In genomic region chr10:127339683-127340576, GRCm38 (mm10) we compare ENCODE assay signal across 8 mouse cellular contexts. TPM values are rescaled to one million over a fixed set of nuclear protein-coding genes. Genes with fewer than 3 reads are reported as not detected.
DNase-seq lines count a peak whose midpoint lies in the region; ATAC-seq lines count a peak whose summit lies in the region.

No protein-coding gene starts in this region.

- peak overlapping the region; percentile 73 for H3K4me2 ChIP-seq in kidney, embryonic 14.5 days (replicated peaks; ENCODE audit: low read depth, low read length)
- H3K4me2 ChIP-seq in heart, embryonic 11.5 days = peak overlapping the region; percentile 93
- peak overlapping the region; percentile 49 for H3K4me2 ChIP-seq in midbrain, embryonic 15.5 days

- peak overlapping the region; percentile 57 for H3K9ac ChIP-seq in kidney, embryonic 14.5 days (ENCODE audit: low read depth, low read length)
- H3K9ac ChIP-seq in heart, embryonic 11.5 days (ENCODE audit: low read depth, low read length) = peak overlapping the region; percentile 43; the same call in 1 of the 2 replicates
- H3K9ac ChIP-seq in midbrain, embryonic 15.5 days = peak overlapping the region; percentile 3; the same call in 1 of the 2 replicates

- peak overlapping the region; percentile 87 for H3K27ac ChIP-seq in kidney, embryonic 14.5 days (ENCODE audit: low read depth, low read length)
- H3K27ac ChIP-seq in brown adipose tissue, adult 24 weeks (replicated peaks; ENCODE audit: low read depth, low read length) = no peak overlapping the region
- peak overlapping the region; percentile 41; the same call in 1 of the 2 replicates for H3K27ac ChIP-seq in heart, embryonic 11.5 days (ENCODE audit: low read depth, low read length)
- no peak overlapping the region for H3K27ac ChIP-seq in midbrain, embryonic 15.5 days

- DNase-seq in kidney, adult 9 months = no peak
- DNase-seq in kidney, postnatal 4 days = peak; percentile 85 to 90
- DNase-seq in thymus, postnatal 25 days = no peak

- peaks cover 17% of the 10 kb centered on the region for H3K36me3 ChIP-seq in kidney, embryonic 14.5 days (ENCODE audit: control insufficient read depth, insufficient read depth, low read length)
- H3K36me3 ChIP-seq in heart, embryonic 11.5 days (ENCODE audit: control insufficient read depth, insufficient read depth, low read length) = no peaks in the 10 kb centered on the region
- H3K36me3 ChIP-seq in midbrain, embryonic 15.5 days (replicated peaks) = no peaks in the 10 kb centered on the region

- H3K4me3 ChIP-seq in kidney, embryonic 14.5 days (ENCODE audit: low read length) = peak overlapping the region; percentile 53
- H3K4me3 ChIP-seq in brown adipose tissue, adult 24 weeks (ENCODE audit: insufficient read depth, low read depth, low read length) = peak overlapping the region; percentile 52
- peak overlapping the region; percentile 49 for H3K4me3 ChIP-seq in heart, embryonic 11.5 days (ENCODE audit: low read depth, low read length)
- peak overlapping the region; percentile 24 for H3K4me3 ChIP-seq in midbrain, embryonic 15.5 days

- no peaks in the 10 kb centered on the region for H3K9me3 ChIP-seq in kidney, embryonic 14.5 days (ENCODE audit: control insufficient read depth, low read length)
- no peaks in the 10 kb centered on the region for H3K9me3 ChIP-seq in heart, embryonic 11.5 days (replicated peaks; ENCODE audit: control insufficient read depth, low read length)
- H3K9me3 ChIP-seq in midbrain, embryonic 15.5 days = no peaks in the 10 kb centered on the region

- WGBS in kidney, embryonic 14.5 days = under 1% methylated on average over 40 of the region's 42 CpGs
- under 1% methylated on average over 42 of the region's 42 CpGs for WGBS in heart, embryonic 11.5 days (ENCODE audit: insufficient replicate concordance)
- under 1% methylated on average over 39 of the region's 42 CpGs for WGBS in midbrain, embryonic 15.5 days

- peak; percentile 68 for ATAC-seq in kidney, embryonic 14.5 days (ENCODE audit: low FRiP score, low TSS enrichment)
- ATAC-seq in heart, embryonic 11.5 days (replicated peaks; ENCODE audit: insufficient number of reproducible peaks, low FRiP score, low TSS enrichment) = no peak
- peak; percentile 41 for ATAC-seq in midbrain, embryonic 15.5 days (replicated peaks)
- ATAC-seq in inflammation-experienced regulatory T-cells, adult 6 months = no peak

- H3K4me1 ChIP-seq in kidney, embryonic 14.5 days (ENCODE audit: control insufficient read depth, insufficient read depth, low read length) = peaks cover 9% of the 10 kb centered on the region
- no peaks in the 10 kb centered on the region for H3K4me1 ChIP-seq in brown adipose tissue, adult 24 weeks (ENCODE audit: control insufficient read depth, insufficient read depth, insufficient read length, low read length)
- H3K4me1 ChIP-seq in heart, embryonic 11.5 days (ENCODE audit: control insufficient read depth, insufficient read depth, low read length) = peaks cover 21% of the 10 kb centered on the region
- H3K4me1 ChIP-seq in midbrain, embryonic 15.5 days = peaks cover 37% of the 10 kb centered on the region

- peaks cover 3% of the 10 kb centered on the region; the same call in 1 of the 2 replicates for H3K27me3 ChIP-seq in kidney, embryonic 14.5 days (ENCODE audit: control insufficient read depth, insufficient read depth, low read length)
- peaks cover 22% of the 10 kb centered on the region for H3K27me3 ChIP-seq in heart, embryonic 11.5 days (ENCODE audit: control insufficient read depth, insufficient read depth, low read length)
- H3K27me3 ChIP-seq in midbrain, embryonic 15.5 days (replicated peaks) = peaks cover 32% of the 10 kb centered on the region

RNA-seq across cellular contexts. Expression of gene Gli1, which starts 1.8 kb away (rescaled TPM):
- 8.2 and 9.2 TPM in 2 replicates for polyA plus RNA-seq in kidney, embryonic 14.5 days (2014; fragmentation: Nextera tagmentation; extraction: Ambion mirVana)
- polyA plus RNA-seq in brown adipose tissue, adult 24 weeks (2012; ENCODE audit: insufficient read depth, insufficient read length, missing spikeins) = 0.79 TPM in 1 of 2 replicates, not detected in the other
- polyA plus RNA-seq in heart, embryonic 11.5 days (2014; fragmentation: Nextera tagmentation; extraction: Ambion mirVana) = 0.65 and 1.2 TPM in 2 replicates
- 1.1 and 1.5 TPM in 2 replicates for polyA plus RNA-seq in midbrain, embryonic 15.5 days (2015; fragmentation: Nextera tagmentation; extraction: Ambion mirVana)
- polyA plus RNA-seq in inflammation-experienced regulatory T-cells, adult 6 months (2017; shearing (Covaris generic)) = under 1 TPM in 2 of 3 experiments, not detected in 1; 0.49 to 0.56 TPM

RNA-seq across cellular contexts. Expression of gene Inhbe, which starts 14.3 kb away (rescaled TPM):
- polyA plus RNA-seq in kidney, embryonic 14.5 days (2014; fragmentation: Nextera tagmentation; extraction: Ambion mirVana) = 0.07 and 0.08 TPM in 2 replicates
- not detected in 2 replicates for polyA plus RNA-seq in brown adipose tissue, adult 24 weeks (2012; ENCODE audit: insufficient read depth, insufficient read length, missing spikeins)
- 0.06 TPM in 1 of 2 replicates, not detected in the other for polyA plus RNA-seq in heart, embryonic 11.5 days (2014; fragmentation: Nextera tagmentation; extraction: Ambion mirVana)
- 0.04 and 0.06 TPM in 2 replicates for polyA plus RNA-seq in midbrain, embryonic 15.5 days (2015; fragmentation: Nextera tagmentation; extraction: Ambion mirVana)
- polyA plus RNA-seq in inflammation-experienced regulatory T-cells, adult 6 months (2017; shearing (Covaris generic)) = not detected

RNA-seq across cellular contexts. Expression of gene Arhgap9, which starts 18.2 kb away (rescaled TPM):
- 3.0 and 3.1 TPM in 2 replicates for polyA plus RNA-seq in kidney, embryonic 14.5 days (2014; fragmentation: Nextera tagmentation; extraction: Ambion mirVana)
- polyA plus RNA-seq in brown adipose tissue, adult 24 weeks (2012; ENCODE audit: insufficient read depth, insufficient read length, missing spikeins) = 0.87 and 1.9 TPM in 2 replicates
- polyA plus RNA-seq in heart, embryonic 11.5 days (2014; fragmentation: Nextera tagmentation; extraction: Ambion mirVana) = 1.7 TPM in 2 replicates
- polyA plus RNA-seq in midbrain, embryonic 15.5 days (2015; fragmentation: Nextera tagmentation; extraction: Ambion mirVana) = 0.87 and 0.99 TPM in 2 replicates
- polyA plus RNA-seq in inflammation-experienced regulatory T-cells, adult 6 months (2017; shearing (Covaris generic)) = 100 to 1,000 TPM in 2 of 3 experiments, 10 to 100 TPM in 1; 91.9 to 112 (median 108) TPM

RNA-seq across cellular contexts. Expression of gene Mars, which starts 28.3 kb away (rescaled TPM):
- polyA plus RNA-seq in kidney, embryonic 14.5 days (2014; fragmentation: Nextera tagmentation; extraction: Ambion mirVana) = 93.9 and 146 TPM in 2 replicates
- polyA plus RNA-seq in brown adipose tissue, adult 24 weeks (2012; ENCODE audit: insufficient read depth, insufficient read length, missing spikeins) = 51.3 and 67.4 TPM in 2 replicates
- 104 and 105 TPM in 2 replicates for polyA plus RNA-seq in heart, embryonic 11.5 days (2014; fragmentation: Nextera tagmentation; extraction: Ambion mirVana)
- 121 and 123 TPM in 2 replicates for polyA plus RNA-seq in midbrain, embryonic 15.5 days (2015; fragmentation: Nextera tagmentation; extraction: Ambion mirVana)
- 10 to 100 TPM; 20.7 to 28.9 (median 21.3) TPM for polyA plus RNA-seq in inflammation-experienced regulatory T-cells, adult 6 months (2017; shearing (Covaris generic))

RNA-seq across cellular contexts. Expression of gene Inhbc, which starts 30.3 kb away (rescaled TPM):
- polyA plus RNA-seq in kidney, embryonic 14.5 days (2014; fragmentation: Nextera tagmentation; extraction: Ambion mirVana) = 0.10 and 0.22 TPM in 2 replicates
- not detected in 2 replicates for polyA plus RNA-seq in brown adipose tissue, adult 24 weeks (2012; ENCODE audit: insufficient read depth, insufficient read length, missing spikeins)
- 0.19 TPM in 1 of 2 replicates, not detected in the other for polyA plus RNA-seq in heart, embryonic 11.5 days (2014; fragmentation: Nextera tagmentation; extraction: Ambion mirVana)
- not detected in 2 replicates for polyA plus RNA-seq in midbrain, embryonic 15.5 days (2015; fragmentation: Nextera tagmentation; extraction: Ambion mirVana)
- not detected for polyA plus RNA-seq in inflammation-experienced regulatory T-cells, adult 6 months (2017; shearing (Covaris generic))

Comparison
In these comparisons a context has a peak if more than half of its experiments do, and no peak if none do; other contexts are left out.
1. DNase-seq: peak in kidney, postnatal 4 days (2 of 2); none in kidney, adult 9 months (single experiment) and thymus, postnatal 25 days (single experiment).
2. ATAC-seq: peak in kidney, embryonic 14.5 days (single experiment) and midbrain, embryonic 15.5 days (single experiment); none in heart, embryonic 11.5 days (single experiment) and inflammation-experienced regulatory T-cells, adult 6 months (single experiment).
3. H3K27ac ChIP-seq: peak in kidney, embryonic 14.5 days (single experiment) and heart, embryonic 11.5 days (single experiment); none in brown adipose tissue, adult 24 weeks (single experiment) and midbrain, embryonic 15.5 days (single experiment).
4. H3K9ac ChIP-seq: peak in every context shown above with its lines; median percentile 57 in kidney, embryonic 14.5 days; 43 in heart, embryonic 11.5 days; 3 in midbrain, embryonic 15.5 days.
5. RNA of gene Arhgap9, which starts 18.2 kb away (polyA plus RNA-seq): 91.9 to 112 TPM in inflammation-experienced regulatory T-cells, adult 6 months; 3.0 to 3.1 TPM in kidney, embryonic 14.5 days, 1.7 TPM in heart, embryonic 11.5 days, 0.87 to 0.99 TPM in midbrain, embryonic 15.5 days and 0.87 to 1.9 TPM in brown adipose tissue, adult 24 weeks; every median in the first group is over 10 times any median in the second.
6. Peak in every context shown above with its lines, with median percentiles within 50 percentile points of each other: H3K4me2 ChIP-seq and H3K4me3 ChIP-seq.